In genomic region chr11:23256194-23256802, GRCm38 (mm10) we compare ENCODE assay signal across 7 mouse cellular contexts. TPM values are rescaled to one million over a fixed set of nuclear protein-coding genes. Genes with fewer than 3 reads are reported as not detected.
DNase-seq lines count a peak whose midpoint lies in the region; ATAC-seq and TF ChIP-seq lines count a peak whose summit lies in the region.

No protein-coding gene starts in this region.

- no peaks in the 10 kb centered on the region for H3K36me3 ChIP-seq in spleen, adult 2 months (ENCODE audit: control insufficient read depth, insufficient read depth, low read length)
- no peaks in the 10 kb centered on the region for H3K36me3 ChIP-seq in forebrain, embryonic 13.5 days (ENCODE audit: poor library complexity, severe bottlenecking)
- peaks cover 21% of the 10 kb centered on the region for H3K36me3 ChIP-seq in liver, embryonic 12.5 days
- no peaks in the 10 kb centered on the region for H3K36me3 ChIP-seq in stomach, embryonic 16.5 days (ENCODE audit: control insufficient read depth, insufficient read depth, low read length)

- H3K4me3 ChIP-seq in spleen, adult 2 months (ENCODE audit: extremely low read depth, insufficient read depth, insufficient read length): peak overlapping the region; percentile 100
- peak overlapping the region; percentile 94 for H3K4me3 ChIP-seq in forebrain, embryonic 13.5 days
- peak overlapping the region; percentile 99 for H3K4me3 ChIP-seq in liver, embryonic 12.5 days
- peak overlapping the region; percentile 99 for H3K4me3 ChIP-seq in stomach, embryonic 16.5 days (replicated peaks; ENCODE audit: low read length)

- no peak for DNase-seq in spleen, adult 2 months (ENCODE audit: low read depth in 1 of 2, low spot score in 2 of 2)
- DNase-seq in spleen, postnatal 4 days (ENCODE audit: low spot score in 2 of 2): no peak
- DNase-seq in MN1 (ENCODE audit: low spot score): no peak
- no peak for DNase-seq in right cerebral cortex, postnatal 36 days (ENCODE audit: low spot score in 2 of 2)

- H3K4me2 ChIP-seq in forebrain, embryonic 13.5 days: peak overlapping the region; percentile 88
- peak overlapping the region; percentile 93 for H3K4me2 ChIP-seq in liver, embryonic 12.5 days
- peak overlapping the region; percentile 74 for H3K4me2 ChIP-seq in stomach, embryonic 16.5 days (ENCODE audit: low read depth, low read length)

- H3K27me3 ChIP-seq in spleen, adult 2 months (ENCODE audit: control insufficient read depth, insufficient read depth, low read length): no peaks in the 10 kb centered on the region
- H3K27me3 ChIP-seq in forebrain, embryonic 13.5 days: no peaks in the 10 kb centered on the region
- H3K27me3 ChIP-seq in liver, embryonic 12.5 days (replicated peaks): no peaks in the 10 kb centered on the region
- no peaks in the 10 kb centered on the region for H3K27me3 ChIP-seq in stomach, embryonic 16.5 days (ENCODE audit: control insufficient read depth, insufficient read depth, low read length)

- peak overlapping the region; percentile 99 for H3K9ac ChIP-seq in forebrain, embryonic 13.5 days
- H3K9ac ChIP-seq in liver, embryonic 12.5 days: peak overlapping the region; percentile 100
- peak overlapping the region; percentile 99 for H3K9ac ChIP-seq in stomach, embryonic 16.5 days (ENCODE audit: low read length)

- H3K27ac ChIP-seq in spleen, adult 2 months (ENCODE audit: insufficient read depth, low read length): peak overlapping the region; percentile 98
- H3K27ac ChIP-seq in forebrain, embryonic 13.5 days: peak overlapping the region; percentile 100
- H3K27ac ChIP-seq in liver, embryonic 12.5 days: peak overlapping the region; percentile 99
- H3K27ac ChIP-seq in stomach, embryonic 16.5 days (ENCODE audit: low read length): peak overlapping the region; percentile 100

- TF ChIP-seq CTCF in spleen, adult 2 months (IDR thresholded peaks at IDR 0.05; ENCODE audit: extremely low read depth, insufficient read depth, insufficient read length, insufficient replicate concordance): no peak

- H3K9me3 ChIP-seq in forebrain, embryonic 13.5 days (replicated peaks): no peaks in the 10 kb centered on the region
- H3K9me3 ChIP-seq in liver, embryonic 12.5 days (replicated peaks): no peaks in the 10 kb centered on the region
- no peaks in the 10 kb centered on the region for H3K9me3 ChIP-seq in stomach, embryonic 16.5 days (replicated peaks; ENCODE audit: control insufficient read depth, low read length)

- no peak for TF ChIP-seq POLR2A in spleen, adult 2 months (IDR thresholded peaks at IDR 0.05; ENCODE audit: low read depth, low read length)

- ATAC-seq in forebrain, embryonic 13.5 days: peak; percentile 25
- no peak for ATAC-seq in liver, embryonic 12.5 days
- peak; percentile 4 for ATAC-seq in stomach, embryonic 16.5 days (ENCODE audit: insufficient read depth, low FRiP score)

- peaks cover 4% of the 10 kb centered on the region; the same call in 1 of the 2 replicates for H3K4me1 ChIP-seq in spleen, adult 2 months (ENCODE audit: control insufficient read depth, insufficient read depth, insufficient read length)
- peaks cover 30% of the 10 kb centered on the region for H3K4me1 ChIP-seq in forebrain, embryonic 13.5 days
- peaks cover 49% of the 10 kb centered on the region for H3K4me1 ChIP-seq in liver, embryonic 12.5 days
- H3K4me1 ChIP-seq in stomach, embryonic 16.5 days (ENCODE audit: control insufficient read depth, insufficient read depth, low read length): peaks cover 10% of the 10 kb centered on the region; the same call in 1 of the 2 replicates

- 1% methylated on average over 50 of the region's 51 CpGs for WGBS in spleen, adult 2 months
- under 1% methylated on average over 37 of the region's 51 CpGs for WGBS in forebrain, embryonic 13.5 days
- WGBS in liver, embryonic 12.5 days (ENCODE audit: insufficient replicate concordance): under 1% methylated on average over 46 of the region's 51 CpGs
- WGBS in stomach, embryonic 16.5 days: under 1% methylated on average over 49 of the region's 51 CpGs

RNA-seq across cellular contexts. Expression of gene Xpo1, which starts 0.5 kb away (rescaled TPM):
- 3.9 and 4.5 TPM in 2 replicates for polyA plus RNA-seq in spleen, adult 2 months (2012; rRNA removed)
- 91.5 and 101 TPM in 2 replicates for polyA plus RNA-seq in forebrain, embryonic 13.5 days (2015; fragmentation: Nextera tagmentation; extraction: Ambion mirVana)
- polyA plus RNA-seq in liver, embryonic 12.5 days (2016; fragmentation: Nextera tagmentation; extraction: Ambion mirVana): 104 TPM in 2 replicates
- 61.6 and 70.2 TPM in 2 replicates for polyA plus RNA-seq in stomach, embryonic 16.5 days (2015; fragmentation: Nextera tagmentation; extraction: Ambion mirVana)

RNA-seq across cellular contexts. Expression of gene Usp34, which starts 50.4 kb away (rescaled TPM):
- polyA plus RNA-seq in spleen, adult 2 months (2012; rRNA removed): 4.9 and 5.6 TPM in 2 replicates
- polyA plus RNA-seq in forebrain, embryonic 13.5 days (2015; fragmentation: Nextera tagmentation; extraction: Ambion mirVana): 27.1 and 29.8 TPM in 2 replicates
- 10.7 and 14.4 TPM in 2 replicates for polyA plus RNA-seq in liver, embryonic 12.5 days (2016; fragmentation: Nextera tagmentation; extraction: Ambion mirVana)
- polyA plus RNA-seq in stomach, embryonic 16.5 days (2015; fragmentation: Nextera tagmentation; extraction: Ambion mirVana): 19.0 and 24.9 TPM in 2 replicates

Comparison
In these comparisons a context has a peak if more than half of its experiments do, and no peak if none do; other contexts are left out.
1. RNA of gene Xpo1, which starts 0.5 kb away (polyA plus RNA-seq): 104 TPM in liver, embryonic 12.5 days, 91.5 to 101 TPM in forebrain, embryonic 13.5 days and 61.6 to 70.2 TPM in stomach, embryonic 16.5 days; 3.9 to 4.5 TPM in spleen, adult 2 months; every median in the first group is over 10 times any median in the second.
2. Peak in every context shown above with its lines, with median percentiles within 50 percentile points of each other: H3K27ac ChIP-seq, H3K4me3 ChIP-seq, H3K4me2 ChIP-seq and H3K9ac ChIP-seq.